Mouse (Mus musculus): Measurements from ENCODE around the gene Ndufaf8. TPM values are rescaled to one million over a fixed set of nuclear protein-coding genes. Genes with fewer than 3 reads are reported as not detected.

Gene Ndufaf8
- polyA plus RNA-seq, 1 experiment from 2014 or later = 57.5 TPM

DNA sequence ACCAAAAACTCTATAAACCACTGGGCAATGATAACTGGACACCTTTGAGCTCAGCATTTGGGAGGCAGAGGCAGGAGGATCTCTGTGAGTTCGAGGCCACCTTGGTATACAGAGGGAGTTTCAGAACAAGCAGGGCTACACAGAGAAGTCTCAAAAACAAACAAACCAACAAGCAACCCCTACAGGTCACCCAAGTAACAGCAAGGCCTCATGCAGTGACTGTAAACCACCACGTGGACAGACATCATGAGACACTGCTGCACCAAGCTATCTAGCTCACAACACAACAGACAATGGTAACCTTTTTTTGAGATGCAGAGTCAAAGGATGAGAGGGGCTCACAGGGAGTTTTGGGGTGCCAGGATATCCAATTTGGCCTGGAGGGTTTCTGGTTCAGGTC, 28.1 kb downstream of the Ndufaf8 start:
- Histone ChIP-seq H3K9ac (replicated peaks; ENCODE audit: low read length) (no peak overlapping the region), H3K27me3 (ENCODE audit: control insufficient read depth, insufficient read depth, low read length) (no peaks in the 10 kb centered on the region), H3K9me3 (replicated peaks; ENCODE audit: control insufficient read depth, low read length) (no peaks in the 10 kb centered on the region), H3K4me2 (ENCODE audit: low read depth, low read length) (no peak overlapping the region), H3K4me1 (ENCODE audit: control insufficient read depth, insufficient read depth, low read length) (no peaks in the 10 kb centered on the region), H3K36me3 (replicated peaks; ENCODE audit: control insufficient read depth, insufficient read depth, low read depth, low read length) (no peaks in the 10 kb centered on the region; the same call in 1 of the 2 replicates), H3K4me3 (ENCODE audit: low read depth, low read length) (no peak overlapping the region), H3K27ac (replicated peaks; ENCODE audit: low read depth, low read length) (no peak overlapping the region)
- WGBS = 81% methylated on average over 2 of the region's 2 CpGs
- no peak for ATAC-seq (replicated peaks; ENCODE audit: insufficient number of reproducible peaks, low FRiP score, low TSS enrichment, low read depth)
- DNase-seq (ENCODE audit: low spot score) = no peak

DNA sequence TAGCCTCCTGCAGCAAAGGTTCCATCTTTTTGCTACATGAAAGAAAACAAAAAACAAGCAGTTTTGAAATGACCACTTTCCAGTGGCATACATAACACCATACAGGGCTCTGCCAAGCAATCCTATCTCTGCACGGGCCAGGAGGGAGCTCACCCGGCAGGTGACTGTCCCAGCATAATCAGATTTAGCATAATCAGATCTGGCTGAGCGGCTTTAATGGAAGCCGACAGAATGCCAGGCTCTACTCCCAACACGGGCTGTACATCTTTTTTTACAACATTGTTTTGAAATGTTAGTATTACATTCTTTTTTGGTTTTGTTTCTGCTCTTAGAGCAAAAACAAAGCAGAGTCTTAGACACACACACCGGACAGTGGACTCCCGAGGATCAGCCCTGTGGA, 30.6 kb downstream of the Ndufaf8 start:
- 83% methylated on average over 7 of the region's 7 CpGs for WGBS
- Histone ChIP-seq H3K9me3 (replicated peaks; ENCODE audit: control insufficient read depth, low read length) (no peaks in the 10 kb centered on the region), H3K4me2 (ENCODE audit: low read depth, low read length) (no peak overlapping the region), H3K27ac (replicated peaks; ENCODE audit: low read depth, low read length) (no peak overlapping the region), H3K36me3 (replicated peaks; ENCODE audit: control insufficient read depth, insufficient read depth, low read depth, low read length) (no peaks in the 10 kb centered on the region; the same call in 1 of the 2 replicates), H3K27me3 (ENCODE audit: control insufficient read depth, insufficient read depth, low read length) (no peaks in the 10 kb centered on the region), H3K4me1 (ENCODE audit: control insufficient read depth, insufficient read depth, low read length) (no peaks in the 10 kb centered on the region), H3K4me3 (ENCODE audit: low read depth, low read length) (no peak overlapping the region), H3K9ac (replicated peaks; ENCODE audit: low read length) (no peak overlapping the region)
- ATAC-seq (replicated peaks; ENCODE audit: insufficient number of reproducible peaks, low FRiP score, low TSS enrichment, low read depth) (no peak), DNase-seq (ENCODE audit: low spot score) (no peak)

DNA sequence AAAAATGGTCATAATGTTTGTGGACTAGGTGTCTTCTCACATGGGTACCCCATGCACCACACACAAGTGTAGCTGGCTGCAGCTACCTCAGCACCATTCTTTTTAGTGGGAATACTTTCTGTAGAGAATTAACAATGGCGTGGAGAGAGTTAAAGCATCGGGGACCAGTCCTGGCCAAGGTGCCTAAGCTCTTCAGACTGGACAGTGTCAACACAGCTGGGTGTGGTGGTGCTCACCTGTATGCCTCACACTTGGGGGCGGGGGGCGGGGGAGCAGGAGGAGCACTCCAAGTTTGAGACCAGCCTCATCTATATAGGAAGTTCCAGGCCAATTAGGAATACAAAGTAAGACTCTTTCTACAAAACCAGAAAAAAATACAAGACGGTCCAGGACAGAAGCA, 35.4 kb downstream of the Ndufaf8 start:
- Histone ChIP-seq H3K9ac (replicated peaks; ENCODE audit: low read length) (no peak overlapping the region), H3K36me3 (replicated peaks; ENCODE audit: control insufficient read depth, insufficient read depth, low read depth, low read length) (no peaks in the 10 kb centered on the region; the same call in 1 of the 2 replicates), H3K4me2 (ENCODE audit: low read depth, low read length) (no peak overlapping the region), H3K4me1 (ENCODE audit: control insufficient read depth, insufficient read depth, low read length) (no peaks in the 10 kb centered on the region), H3K27me3 (ENCODE audit: control insufficient read depth, insufficient read depth, low read length) (no peaks in the 10 kb centered on the region), H3K4me3 (ENCODE audit: low read depth, low read length) (no peak overlapping the region), H3K27ac (replicated peaks; ENCODE audit: low read depth, low read length) (no peak overlapping the region), H3K9me3 (replicated peaks; ENCODE audit: control insufficient read depth, low read length) (no peaks in the 10 kb centered on the region)
- WGBS = 90% methylated on average over 5 of the region's 5 CpGs
- DNase-seq (ENCODE audit: low spot score) (no peak), ATAC-seq (replicated peaks; ENCODE audit: insufficient number of reproducible peaks, low FRiP score, low TSS enrichment, low read depth) (no peak)

DNA sequence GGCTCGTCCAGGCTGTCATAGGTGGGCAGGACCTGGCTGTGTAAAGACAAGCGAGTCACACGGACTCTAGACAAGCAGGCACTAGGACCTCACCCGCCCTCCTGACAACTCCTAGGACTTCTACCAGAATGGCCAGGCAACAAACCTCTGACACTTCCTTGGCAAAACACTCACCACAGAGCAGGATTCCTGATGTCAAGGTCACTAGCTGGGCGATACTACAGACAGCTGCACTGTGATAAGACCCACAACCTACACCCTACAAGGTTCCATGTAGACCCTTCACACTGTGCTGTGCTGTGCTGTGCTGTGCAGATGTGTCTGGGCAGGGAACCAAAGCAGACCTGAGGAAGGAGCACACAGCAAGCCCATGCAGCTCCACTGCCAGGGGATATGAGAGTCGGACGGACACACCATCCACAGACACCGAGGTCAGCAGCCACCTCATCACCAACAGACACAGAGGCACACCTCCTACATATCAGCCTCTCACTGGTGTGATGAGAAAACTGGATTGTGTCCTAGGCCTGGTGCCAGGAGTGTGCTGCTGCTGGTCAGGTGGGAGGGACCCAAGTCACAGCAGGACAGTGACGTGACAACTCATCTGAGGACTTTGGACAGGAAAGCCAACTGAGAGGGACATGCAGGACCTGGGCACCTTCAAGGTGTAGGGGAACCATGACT, 36.3 kb downstream of the Ndufaf8 start:
- Histone ChIP-seq H3K9me3 (replicated peaks; ENCODE audit: control insufficient read depth, low read length) (no peaks in the 10 kb centered on the region), H3K27ac (replicated peaks; ENCODE audit: low read depth, low read length) (no peak overlapping the region), H3K4me1 (ENCODE audit: control insufficient read depth, insufficient read depth, low read length) (no peaks in the 10 kb centered on the region), H3K9ac (replicated peaks; ENCODE audit: low read length) (no peak overlapping the region), H3K4me3 (ENCODE audit: low read depth, low read length) (no peak overlapping the region), H3K36me3 (replicated peaks; ENCODE audit: control insufficient read depth, insufficient read depth, low read depth, low read length) (no peaks in the 10 kb centered on the region; the same call in 1 of the 2 replicates), H3K27me3 (ENCODE audit: control insufficient read depth, insufficient read depth, low read length) (no peaks in the 10 kb centered on the region), H3K4me2 (ENCODE audit: low read depth, low read length) (no peak overlapping the region)
- ATAC-seq (replicated peaks; ENCODE audit: insufficient number of reproducible peaks, low FRiP score, low TSS enrichment, low read depth) (no peak), DNase-seq (ENCODE audit: low spot score) (no peak)
- WGBS = 91% methylated on average over 9 of the region's 9 CpGs

DNA sequence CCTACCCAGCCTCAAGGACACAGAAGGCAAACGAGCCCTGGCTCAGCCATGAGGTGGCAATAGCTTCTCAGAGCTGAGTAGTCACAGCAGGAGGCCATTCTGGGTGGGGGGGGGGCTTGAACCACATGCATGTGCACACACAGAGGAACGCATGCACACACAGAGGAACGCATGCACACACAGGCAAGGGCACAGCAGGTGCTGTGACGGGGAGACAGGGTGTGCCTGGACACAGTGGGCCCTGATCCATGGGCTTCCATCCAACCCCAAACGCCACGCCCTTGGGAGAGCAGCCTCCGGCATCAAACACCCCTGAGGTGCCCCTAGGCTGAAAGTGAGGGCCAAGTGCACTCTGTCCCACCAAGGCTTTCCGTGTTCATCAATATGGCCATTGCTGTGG, 37.5 kb downstream of the Ndufaf8 start:
- Histone ChIP-seq H3K27ac (replicated peaks; ENCODE audit: low read depth, low read length) (no peak overlapping the region), H3K27me3 (ENCODE audit: control insufficient read depth, insufficient read depth, low read length) (no peaks in the 10 kb centered on the region), H3K36me3 (replicated peaks; ENCODE audit: control insufficient read depth, insufficient read depth, low read depth, low read length) (no peaks in the 10 kb centered on the region; the same call in 1 of the 2 replicates), H3K9me3 (replicated peaks; ENCODE audit: control insufficient read depth, low read length) (no peaks in the 10 kb centered on the region), H3K4me3 (ENCODE audit: low read depth, low read length) (no peak overlapping the region), H3K9ac (replicated peaks; ENCODE audit: low read length) (no peak overlapping the region), H3K4me2 (ENCODE audit: low read depth, low read length) (no peak overlapping the region), H3K4me1 (ENCODE audit: control insufficient read depth, insufficient read depth, low read length) (no peaks in the 10 kb centered on the region)
- DNase-seq (ENCODE audit: low spot score) = no peak
- WGBS = 92% methylated on average over 8 of the region's 8 CpGs
- ATAC-seq (replicated peaks; ENCODE audit: insufficient number of reproducible peaks, low FRiP score, low TSS enrichment, low read depth) = no peak

DNA sequence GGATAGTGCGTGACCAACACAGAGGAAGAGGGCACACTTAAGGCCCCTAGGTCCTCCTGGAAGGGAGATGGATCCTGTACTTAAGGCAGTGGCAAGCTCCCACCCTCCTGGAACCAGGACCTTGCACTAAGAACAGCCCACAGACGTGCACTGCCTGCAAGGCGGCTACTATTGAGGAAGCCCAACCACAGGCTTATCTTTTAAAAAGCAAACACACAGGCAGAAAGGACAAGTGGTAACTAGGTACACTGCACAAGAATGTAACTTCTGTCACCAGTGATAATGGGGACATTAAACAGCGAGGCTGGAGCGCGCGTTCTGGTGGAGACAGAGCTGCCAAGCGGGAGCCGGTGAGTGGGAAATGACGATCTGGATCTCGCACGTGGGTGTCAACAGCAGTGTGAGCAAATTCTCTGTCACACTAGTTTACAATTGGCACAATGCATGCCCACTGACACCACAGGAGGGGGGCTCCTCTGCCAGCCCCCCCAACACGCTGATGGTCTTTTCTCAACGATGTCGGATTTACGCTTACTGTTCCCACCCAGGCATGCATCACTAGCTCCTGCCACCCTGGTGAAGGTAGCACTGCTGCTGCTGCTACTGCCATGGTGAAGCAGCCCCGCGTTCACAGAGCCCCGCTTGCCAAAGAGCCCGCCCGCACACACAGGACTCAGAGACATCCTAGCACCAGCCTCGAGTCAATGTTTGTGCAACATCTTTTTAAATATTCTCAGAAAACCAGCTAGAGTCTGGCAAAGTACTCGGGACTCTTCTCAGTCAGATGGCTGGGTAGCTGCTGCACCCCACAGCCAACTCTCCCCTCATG, 38.3 kb downstream of the Ndufaf8 start:
- H3K27ac ChIP-seq (replicated peaks; ENCODE audit: low read depth, low read length) = no peak overlapping the region

DNA sequence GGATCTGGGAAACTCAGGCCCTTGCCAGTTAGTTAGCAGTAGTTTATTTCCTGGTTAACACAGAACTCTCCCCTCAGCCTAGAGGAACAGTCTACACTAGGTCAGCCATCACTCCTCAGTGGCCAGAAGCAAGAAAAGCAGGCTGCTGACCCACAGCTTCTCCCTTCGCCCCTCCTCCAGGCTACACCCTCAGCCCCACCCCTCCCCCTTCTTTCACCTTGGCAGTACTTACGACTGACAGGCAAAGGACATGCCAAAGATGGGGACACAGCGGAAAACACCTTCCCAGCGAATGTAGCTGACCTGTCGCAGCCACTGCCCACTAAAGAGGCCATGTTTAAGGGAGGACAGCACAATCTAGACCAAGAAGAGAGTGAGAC, 38.9 kb downstream of the Ndufaf8 start:
- DNase-seq (ENCODE audit: low spot score) = no peak
- H3K4me1 ChIP-seq (ENCODE audit: control insufficient read depth, insufficient read depth, low read length) = no peaks in the 10 kb centered on the region
- no peaks in the 10 kb centered on the region; the same call in 1 of the 2 replicates for H3K36me3 ChIP-seq (replicated peaks; ENCODE audit: control insufficient read depth, insufficient read depth, low read depth, low read length)
- H3K9me3 ChIP-seq (replicated peaks; ENCODE audit: control insufficient read depth, low read length) = no peaks in the 10 kb centered on the region
- WGBS = 62% methylated on average over 5 of the region's 5 CpGs
- no peak overlapping the region for H3K27ac ChIP-seq (replicated peaks; ENCODE audit: low read depth, low read length)
- no peak overlapping the region for H3K4me2 ChIP-seq (ENCODE audit: low read depth, low read length)
- no peak overlapping the region for H3K9ac ChIP-seq (replicated peaks; ENCODE audit: low read length)
- no peak for ATAC-seq (replicated peaks; ENCODE audit: insufficient number of reproducible peaks, low FRiP score, low TSS enrichment, low read depth)
- no peaks in the 10 kb centered on the region for H3K27me3 ChIP-seq (ENCODE audit: control insufficient read depth, insufficient read depth, low read length)
- no peak overlapping the region for H3K4me3 ChIP-seq (ENCODE audit: low read depth, low read length)

More for the DNA sequence above, 38.3 kb downstream of the Ndufaf8 start:
- H3K4me3 ChIP-seq (ENCODE audit: low read depth, low read length) = no peak overlapping the region
- H3K9ac ChIP-seq (replicated peaks; ENCODE audit: low read length) = no peak overlapping the region
- H3K4me1 ChIP-seq (ENCODE audit: control insufficient read depth, insufficient read depth, low read length) = no peaks in the 10 kb centered on the region
- 85% methylated on average over 23 of the region's 23 CpGs for WGBS
- H3K27me3 ChIP-seq (ENCODE audit: control insufficient read depth, insufficient read depth, low read length) = no peaks in the 10 kb centered on the region
- ATAC-seq (replicated peaks; ENCODE audit: insufficient number of reproducible peaks, low FRiP score, low TSS enrichment, low read depth) = no peak
- peak; percentile 3 for DNase-seq (ENCODE audit: low spot score)
- H3K36me3 ChIP-seq (replicated peaks; ENCODE audit: control insufficient read depth, insufficient read depth, low read depth, low read length) = no peaks in the 10 kb centered on the region; the same call in 1 of the 2 replicates
- no peaks in the 10 kb centered on the region for H3K9me3 ChIP-seq (replicated peaks; ENCODE audit: control insufficient read depth, low read length)
- no peak overlapping the region for H3K4me2 ChIP-seq (ENCODE audit: low read depth, low read length)

DNA sequence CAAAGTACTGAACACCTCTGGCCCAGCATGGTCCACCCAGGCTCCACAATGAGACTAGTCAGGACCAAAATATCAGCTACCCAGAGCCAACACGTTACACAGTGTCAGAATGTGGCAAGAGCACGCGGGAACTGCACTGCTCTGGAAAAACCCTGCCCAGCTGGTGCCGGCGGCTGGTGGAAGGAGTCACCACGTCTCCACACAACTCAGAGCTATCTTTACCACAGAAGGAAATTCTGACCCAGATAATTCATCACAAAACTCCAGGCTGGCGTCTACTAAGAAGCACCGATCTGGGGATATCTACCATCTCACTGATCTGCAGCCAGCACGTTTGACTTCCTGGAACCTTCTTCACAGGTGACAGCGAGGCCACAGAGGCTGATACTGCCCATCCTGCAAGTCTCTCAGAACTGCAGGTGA, 40.6 kb downstream of the Ndufaf8 start:
- Histone ChIP-seq H3K27me3 (ENCODE audit: control insufficient read depth, insufficient read depth, low read length) (no peaks in the 10 kb centered on the region), H3K4me3 (ENCODE audit: low read depth, low read length) (no peak overlapping the region), H3K27ac (replicated peaks; ENCODE audit: low read depth, low read length) (no peak overlapping the region), H3K9me3 (replicated peaks; ENCODE audit: control insufficient read depth, low read length) (no peaks in the 10 kb centered on the region), H3K4me2 (ENCODE audit: low read depth, low read length) (no peak overlapping the region), H3K36me3 (replicated peaks; ENCODE audit: control insufficient read depth, insufficient read depth, low read depth, low read length) (no peaks in the 10 kb centered on the region; the same call in 1 of the 2 replicates), H3K9ac (replicated peaks; ENCODE audit: low read length) (no peak overlapping the region), H3K4me1 (ENCODE audit: control insufficient read depth, insufficient read depth, low read length) (no peaks in the 10 kb centered on the region)
- ATAC-seq (replicated peaks; ENCODE audit: insufficient number of reproducible peaks, low FRiP score, low TSS enrichment, low read depth) (no peak), DNase-seq (ENCODE audit: low spot score) (no peak)
- 91% methylated on average over 10 of the region's 10 CpGs for WGBS
